Mouse (Mus musculus): ENCODE results near the gene Rhot1.

Gene Rhot1

DNA sequence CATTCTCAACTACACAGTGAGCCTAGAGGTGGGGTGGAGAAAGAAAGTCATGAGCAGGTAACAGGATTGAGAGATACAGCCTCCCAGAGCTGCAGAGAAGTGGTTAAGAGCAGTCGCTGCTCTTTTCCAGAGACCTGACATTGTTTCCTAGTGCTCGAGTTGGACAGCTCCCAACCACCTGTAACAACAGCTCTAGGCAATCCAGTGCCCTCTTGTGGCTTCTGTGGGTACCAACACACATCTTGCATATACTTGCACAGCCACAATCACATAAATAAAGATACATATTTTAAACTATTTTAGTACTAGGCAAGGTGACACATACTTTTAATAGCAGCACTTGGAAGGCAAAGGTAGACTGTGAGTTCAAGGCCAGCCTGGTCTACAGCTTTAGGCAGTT, 82.2 kb downstream of the Rhot1 start:
- DNase-seq = no peak

GRCm38 (mm10) chr11:80292463-80292862, 83.6 kb downstream of the Rhot1 start:
- DNase-seq = peak; percentile 80

DNA sequence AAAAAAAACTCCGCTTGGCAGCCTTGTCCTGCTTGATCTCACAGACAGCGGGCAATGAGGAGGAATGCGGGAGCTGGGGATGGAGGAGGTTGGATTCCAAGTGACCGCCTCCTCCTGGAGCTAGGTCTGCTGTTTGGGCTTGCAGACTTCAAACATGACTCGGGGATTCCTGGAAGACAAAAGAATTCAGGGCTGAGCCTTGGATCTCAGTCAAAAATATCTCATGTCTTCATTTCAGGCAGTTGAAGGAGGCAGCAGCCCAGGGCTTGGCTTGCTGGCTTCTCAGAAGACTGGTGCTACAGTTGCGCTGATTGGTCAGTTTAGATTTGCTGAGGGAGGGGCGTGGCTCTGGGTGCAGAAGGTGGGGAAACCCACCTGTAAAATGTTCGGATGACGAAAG, 86.2 kb downstream of the Rhot1 start:
- DNase-seq = no peak

GRCm38 (mm10) chr11:80295785-80296184, 87.0 kb downstream of the Rhot1 start:
- DNase-seq = no peak

GRCm38 (mm10) chr11:80299513-80300235, 90.9 kb downstream of the Rhot1 start:
- DNase-seq = no peak

- DNase-seq = peak; percentile 87
Observed at GRCm38 (mm10) chr11:80300551-80301315, 91.9 kb downstream of the Rhot1 start, which contains the start of gene Rhbdl3. Rhbdl3 (plus strand) TSS chr11:80300912.

DNA sequence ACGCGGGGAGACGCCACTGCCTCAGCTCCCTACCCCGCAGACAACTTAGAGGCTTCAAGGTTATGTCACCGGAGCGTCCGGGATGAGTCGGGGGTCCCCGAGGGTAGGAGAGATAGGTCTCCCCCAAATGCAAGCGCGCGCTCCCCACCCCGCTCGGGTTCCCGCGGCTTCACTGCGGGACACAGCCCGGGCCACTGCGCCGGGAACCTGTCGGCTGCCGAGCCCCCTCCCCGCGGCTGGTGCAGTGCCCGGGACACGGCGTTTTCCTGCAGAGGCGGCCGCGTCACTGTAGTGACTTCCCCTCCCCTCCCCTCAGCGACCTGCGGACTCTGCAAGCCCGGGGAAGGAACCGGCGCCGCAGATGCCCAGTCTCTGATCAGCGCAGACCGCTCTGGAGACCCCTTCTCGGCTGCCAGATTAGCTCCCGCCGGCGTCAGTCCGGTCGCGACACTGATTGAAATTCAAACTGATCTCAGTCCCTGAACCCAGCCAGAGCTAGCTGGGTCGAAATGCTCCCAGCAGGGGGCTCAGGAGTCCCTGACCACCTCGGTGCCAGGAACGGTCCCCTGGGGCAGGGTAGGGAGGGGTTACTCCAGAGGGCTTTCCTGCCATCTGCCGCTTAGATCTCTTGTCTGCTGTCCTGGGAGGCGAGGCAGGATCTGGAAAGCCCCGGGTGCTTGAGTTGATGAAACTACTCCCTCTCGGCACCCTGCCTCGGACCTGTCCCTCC, 92.7 kb downstream of the Rhot1 start:
- DNase-seq = peak; percentile 94

GRCm38 (mm10) chr11:80302046-80302390, 93.2 kb downstream of the Rhot1 start:
- no peak for DNase-seq

GRCm38 (mm10) chr11:80302536-80302935, 93.7 kb downstream of the Rhot1 start:
- peak; percentile 93 for DNase-seq

DNA sequence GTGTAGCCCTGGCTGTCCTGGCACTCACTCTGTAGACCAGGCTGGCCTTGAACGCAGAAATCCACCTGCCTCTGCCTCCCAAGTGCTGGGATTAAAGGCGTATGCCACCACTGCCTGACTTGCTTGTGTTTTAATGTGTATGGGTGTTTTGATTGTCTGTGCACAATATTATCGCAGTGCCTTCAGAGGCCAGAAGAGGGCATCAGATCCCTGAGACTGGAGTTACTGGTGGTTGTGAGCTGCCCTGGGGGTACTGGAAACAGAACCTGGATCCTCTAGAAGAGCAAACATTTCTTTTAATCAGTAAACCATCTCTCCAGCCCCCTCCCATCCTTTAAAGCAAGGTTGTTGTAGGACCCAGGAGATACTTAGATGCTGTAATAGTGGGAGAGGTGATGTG, 94.9 kb downstream of the Rhot1 start:
- no peak for DNase-seq

DNA sequence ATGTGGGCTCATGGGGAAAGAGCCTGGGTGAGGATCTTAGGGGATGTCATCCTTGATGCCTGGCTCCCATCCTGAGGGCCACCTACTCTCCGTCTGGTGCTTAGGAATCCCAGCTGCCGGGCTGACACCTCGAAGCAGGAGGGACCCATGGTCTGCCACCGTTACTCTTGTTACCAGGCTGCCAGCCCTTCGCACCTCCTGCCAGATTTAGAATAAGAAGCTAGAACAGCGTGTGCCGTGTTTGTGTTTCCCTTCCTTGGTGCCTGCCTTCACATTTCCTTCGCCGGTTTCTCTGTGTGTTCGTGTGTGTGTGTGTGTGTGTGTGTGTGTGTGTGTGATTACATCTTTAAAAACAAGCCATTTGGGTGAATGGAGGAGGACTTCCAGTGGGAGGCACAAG, 96.0 kb downstream of the Rhot1 start:
- no peak for DNase-seq

- no peak for DNase-seq
Observed at GRCm38 (mm10) chr11:80308537-80308936, 99.7 kb downstream of the Rhot1 start.

DNA sequence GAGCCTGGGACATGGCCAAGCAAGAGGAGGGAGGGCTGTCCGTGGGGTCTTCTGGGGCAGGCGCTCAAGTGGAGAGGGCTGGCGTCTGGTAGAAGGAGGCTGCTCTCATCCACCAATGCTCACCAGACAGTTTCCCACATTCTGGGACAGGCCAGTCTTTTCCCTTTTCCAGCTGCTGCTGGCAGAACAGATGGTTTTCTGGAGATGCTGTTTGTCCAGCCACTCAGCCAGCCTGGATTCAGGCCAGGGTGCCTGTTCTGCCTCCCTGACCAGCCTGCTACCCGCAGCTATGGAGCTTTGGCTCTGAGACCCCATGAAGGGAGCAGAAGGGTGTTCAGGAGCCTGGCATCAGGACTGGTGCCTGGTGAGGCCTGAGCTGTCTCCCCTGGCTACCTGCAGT, 102.5 kb downstream of the Rhot1 start:
- peak; percentile 53 for DNase-seq

GRCm38 (mm10) chr11:80312049-80312448, 103.2 kb downstream of the Rhot1 start:
- peak; percentile 68 for DNase-seq

DNA sequence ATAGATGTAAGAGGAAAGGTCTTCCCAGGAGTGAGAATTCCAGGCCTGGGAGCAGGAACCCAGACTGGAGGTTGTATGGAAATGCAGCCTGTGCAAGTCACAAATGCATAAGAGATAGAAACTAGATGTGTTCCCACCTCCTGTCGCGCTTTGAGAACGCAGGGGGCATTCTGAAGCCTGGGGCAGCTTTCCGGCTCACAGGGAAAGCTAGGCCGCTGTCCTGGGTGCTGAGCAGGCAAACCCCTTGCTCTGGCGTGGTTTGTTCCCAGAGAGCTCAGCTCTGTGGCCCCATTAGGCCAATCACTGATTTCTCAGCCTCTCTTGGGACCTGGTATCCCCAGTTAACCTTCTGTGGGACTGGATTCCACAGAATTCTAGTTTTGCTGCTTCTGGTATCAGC, 103.7 kb downstream of the Rhot1 start:
- DNase-seq = peak; percentile 58

- DNase-seq = no peak
Observed at GRCm38 (mm10) chr11:80313462-80313861, 104.6 kb downstream of the Rhot1 start.

- DNase-seq = no peak
Observed at GRCm38 (mm10) chr11:80313944-80314343, 105.1 kb downstream of the Rhot1 start.

DNA sequence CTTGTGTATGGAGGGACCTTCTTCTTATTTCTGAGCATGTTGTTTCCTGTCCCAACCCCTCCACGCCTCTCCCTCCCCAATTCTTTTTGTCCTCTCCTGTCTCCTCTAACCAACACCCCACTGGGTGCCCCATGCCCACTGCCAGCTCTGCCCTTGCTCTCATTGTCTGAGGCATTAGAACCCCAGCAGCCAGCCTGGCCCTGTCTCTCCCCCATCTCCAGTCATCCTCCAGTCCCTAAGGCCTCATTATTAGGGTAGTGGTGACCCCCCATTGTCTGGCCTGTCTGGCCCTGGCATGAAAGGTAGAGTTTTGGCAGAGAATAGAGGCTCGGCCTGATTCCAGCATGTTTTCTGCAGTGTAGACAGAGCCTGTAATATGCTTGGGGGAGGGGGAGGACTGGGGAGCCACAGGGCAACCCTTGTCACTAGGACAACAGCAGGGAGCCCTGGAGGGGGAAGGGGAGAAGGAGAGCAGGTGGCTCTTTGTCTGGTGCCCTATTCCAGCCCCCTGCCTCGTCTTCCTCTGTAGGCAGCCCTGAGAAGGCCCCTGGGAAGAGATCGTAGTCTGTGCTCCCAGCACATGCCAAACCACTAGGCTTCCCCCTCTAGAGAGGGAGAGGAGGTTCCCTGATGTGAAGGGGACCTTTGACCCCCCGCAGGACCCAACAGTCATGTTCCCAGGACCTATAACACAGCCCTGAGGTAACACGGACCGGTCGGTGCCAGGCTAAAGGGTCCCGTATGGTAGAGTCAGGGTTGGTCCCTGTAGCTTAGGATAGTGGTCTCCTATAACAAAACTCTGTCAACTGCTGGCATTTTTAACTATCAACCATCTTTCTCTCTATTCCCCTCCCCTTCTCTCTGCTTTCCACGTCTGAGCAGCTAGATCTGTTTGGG, 107.2 kb downstream of the Rhot1 start:
- peak; percentile 94 for DNase-seq

Measured in retina, postnatal 1 day (tissue).